Mouse (Mus musculus): ENCODE measurements around the gene Olfr544. TPM values are rescaled to one million over a fixed set of nuclear protein-coding genes. Genes with fewer than 3 reads are reported as not detected.

The Olfr544 gene
- 0.04 and 0.06 TPM in 2 replicates for polyA plus RNA-seq (2015; fragmentation: Nextera tagmentation; extraction: Ambion mirVana)

DNA sequence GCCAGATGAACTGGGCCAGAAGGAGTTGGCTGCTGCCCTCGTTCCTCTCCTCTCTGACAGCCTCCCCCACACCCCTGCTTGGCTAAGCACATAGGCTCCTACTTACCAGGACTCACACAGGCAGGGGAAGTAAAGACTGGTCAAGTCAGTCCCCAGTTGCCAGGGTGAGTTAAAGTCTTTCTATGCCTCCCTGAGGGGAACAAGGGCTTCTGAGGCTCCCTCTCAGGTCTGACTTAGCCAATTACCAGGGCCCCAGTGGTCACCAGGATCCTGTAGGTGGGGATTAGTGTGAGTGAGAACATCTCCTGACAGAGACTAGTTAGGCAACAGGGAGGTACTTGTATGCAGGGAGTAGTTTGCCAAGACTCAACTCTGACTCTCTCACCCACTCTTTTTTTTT lies at the start of gene Olfr544:
Olfr544 (minus strand) TSS at position 153 of the 400 bp plus-strand sequence.
- ATAC-seq = no peak
- no peak for DNase-seq
- Histone ChIP-seq H3K4me2 (ENCODE audit: low read depth, low read length) (no peak within 1 kb of the TSS), H3K27ac (ENCODE audit: low read depth) (no peak within 1 kb of the TSS), H3K36me3 (replicated peaks; ENCODE audit: insufficient read depth, low read length) (no peaks in the 10 kb centered on the region), H3K27me3 (ENCODE audit: insufficient read depth, low read length) (no peaks in the 10 kb centered on the region), H3K4me1 (ENCODE audit: insufficient read depth) (0 out of 2 replicates have a peak, but pooled peaks cover 5% of the 10 kb centered on the region), H3K4me3 (ENCODE audit: low read depth, low read length) (no peak within 1 kb of the TSS), H3K9ac (replicated peaks) (no peak within 1 kb of the TSS), H3K9me3 (ENCODE audit: low read length) (no peaks in the 10 kb centered on the region)
- WGBS (ENCODE audit: insufficient replicate concordance) = 43% methylated on average over 1 of the region's 1 CpGs
- no peak for TF ChIP-seq CTCF (IDR thresholded peaks at IDR 0.05; ENCODE audit: low read depth)

DNA sequence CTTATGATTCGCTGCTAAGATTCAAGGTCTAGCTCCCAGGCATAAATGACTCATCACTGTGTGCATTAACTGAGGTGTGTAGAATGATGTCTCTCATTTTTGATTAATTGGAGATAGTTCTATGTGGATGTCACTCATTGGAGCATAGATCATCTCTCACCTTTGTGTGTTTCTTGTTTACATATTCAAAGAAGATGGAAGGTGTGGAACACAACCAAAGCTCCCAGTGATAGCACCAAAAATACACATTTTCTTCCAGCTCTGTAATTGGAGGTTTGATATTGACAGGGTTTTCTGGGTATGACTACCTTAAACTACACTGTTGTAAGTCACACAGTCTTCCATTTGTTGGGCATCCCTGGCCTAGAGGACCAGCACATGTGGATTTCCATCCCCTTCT lies 46.3 kb upstream of the Olfr544 start, which contains the start of gene Olfr547:
Olfr547 (plus strand) TSS at position 301 of the 400 bp plus-strand sequence.
- Histone ChIP-seq H3K9ac (replicated peaks) (no peak within 1 kb of the TSS), H3K4me2 (ENCODE audit: low read depth, low read length) (no peak within 1 kb of the TSS), H3K4me1 (ENCODE audit: insufficient read depth) (no peaks in the 10 kb centered on the region), H3K9me3 (ENCODE audit: low read length) (no peaks in the 10 kb centered on the region), H3K4me3 (ENCODE audit: low read depth, low read length) (no peak within 1 kb of the TSS), H3K36me3 (replicated peaks; ENCODE audit: insufficient read depth, low read length) (no peaks in the 10 kb centered on the region), H3K27ac (ENCODE audit: low read depth) (no peak within 1 kb of the TSS), H3K27me3 (ENCODE audit: insufficient read depth, low read length) (no peaks in the 10 kb centered on the region)
- TF ChIP-seq CTCF (IDR thresholded peaks at IDR 0.05; ENCODE audit: low read depth) (no peak), EP300 (IDR thresholded peaks at IDR 0.05; ENCODE audit: low read depth) (no peak)
- ATAC-seq = no peak
- DNase-seq = no peak
- 74% methylated on average over 1 of the region's 1 CpGs for WGBS (ENCODE audit: insufficient replicate concordance)

DNA sequence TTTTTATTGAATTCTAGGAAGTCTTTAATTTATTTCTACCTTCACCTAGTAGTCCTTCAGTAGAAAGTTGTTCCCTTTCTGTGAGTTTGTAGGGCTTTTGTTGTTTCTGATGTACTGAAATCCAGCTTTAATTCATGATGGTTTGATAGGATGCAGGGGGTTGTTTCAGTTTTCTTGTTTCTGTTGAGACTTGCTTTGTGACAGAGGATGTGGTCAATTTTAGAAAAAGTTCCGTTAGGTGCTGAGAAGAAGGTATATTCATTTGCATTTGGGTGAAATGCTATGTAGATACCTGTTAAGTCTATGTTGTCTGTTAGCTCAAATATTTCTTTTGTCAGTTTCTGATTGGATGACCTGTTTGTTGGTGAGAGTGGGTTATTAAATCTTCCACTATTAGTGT lies 40.9 kb upstream of the Olfr544 start:
- H3K36me3 ChIP-seq (replicated peaks; ENCODE audit: insufficient read depth, low read length) = no peaks in the 10 kb centered on the region
- no peaks in the 10 kb centered on the region for H3K9me3 ChIP-seq (ENCODE audit: low read length)
- DNase-seq (no peak), ATAC-seq (no peak)
- TF ChIP-seq CTCF (IDR thresholded peaks at IDR 0.05; ENCODE audit: low read depth) (no peak), EP300 (IDR thresholded peaks at IDR 0.05; ENCODE audit: low read depth) (no peak)
- H3K27me3 ChIP-seq (ENCODE audit: insufficient read depth, low read length) = no peaks in the 10 kb centered on the region
- H3K9ac ChIP-seq (replicated peaks) = no peak overlapping the region
- H3K4me3 ChIP-seq (ENCODE audit: low read depth, low read length) = no peak overlapping the region
- H3K27ac ChIP-seq (ENCODE audit: low read depth) = no peak overlapping the region
- 62% methylated on average over 1 of the region's 1 CpGs for WGBS (ENCODE audit: insufficient replicate concordance)
- H3K4me1 ChIP-seq (ENCODE audit: insufficient read depth) = no peaks in the 10 kb centered on the region
- no peak overlapping the region for H3K4me2 ChIP-seq (ENCODE audit: low read depth, low read length)

DNA sequence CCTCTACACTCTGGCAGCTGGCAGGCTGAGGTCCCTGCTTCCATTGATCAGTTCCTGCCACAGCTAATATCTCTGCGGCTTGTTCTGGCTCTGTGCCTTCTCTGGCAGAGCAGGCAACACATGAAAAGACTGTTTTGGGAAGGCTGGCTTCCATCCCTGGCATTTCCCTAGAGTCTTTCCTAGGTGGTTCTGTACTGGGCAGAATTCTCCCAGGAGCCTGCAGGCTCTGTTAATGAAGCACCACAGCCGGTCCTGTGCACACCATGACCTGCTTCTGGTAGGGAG lies 28.9 kb upstream of the Olfr544 start:
- H3K4me3 ChIP-seq (ENCODE audit: low read depth, low read length) = no peak overlapping the region
- H3K36me3 ChIP-seq (replicated peaks; ENCODE audit: insufficient read depth, low read length) = no peaks in the 10 kb centered on the region
- 70% methylated on average over 2 of the region's 2 CpGs for WGBS (ENCODE audit: insufficient replicate concordance)
- no peak for DNase-seq
- no peak overlapping the region for H3K9ac ChIP-seq (replicated peaks)
- H3K4me2 ChIP-seq (ENCODE audit: low read depth, low read length) = no peak overlapping the region
- no peaks in the 10 kb centered on the region for H3K9me3 ChIP-seq (ENCODE audit: low read length)
- 0 out of 2 replicates have a peak, but pooled peaks cover 5% of the 10 kb centered on the region for H3K27me3 ChIP-seq (ENCODE audit: insufficient read depth, low read length)
- no peak for ATAC-seq
- no peaks in the 10 kb centered on the region for H3K4me1 ChIP-seq (ENCODE audit: insufficient read depth)
- no peak for TF ChIP-seq EP300 (IDR thresholded peaks at IDR 0.05; ENCODE audit: low read depth)
- TF ChIP-seq CTCF (IDR thresholded peaks at IDR 0.05; ENCODE audit: low read depth) = no peak
- H3K27ac ChIP-seq (ENCODE audit: low read depth) = no peak overlapping the region

DNA sequence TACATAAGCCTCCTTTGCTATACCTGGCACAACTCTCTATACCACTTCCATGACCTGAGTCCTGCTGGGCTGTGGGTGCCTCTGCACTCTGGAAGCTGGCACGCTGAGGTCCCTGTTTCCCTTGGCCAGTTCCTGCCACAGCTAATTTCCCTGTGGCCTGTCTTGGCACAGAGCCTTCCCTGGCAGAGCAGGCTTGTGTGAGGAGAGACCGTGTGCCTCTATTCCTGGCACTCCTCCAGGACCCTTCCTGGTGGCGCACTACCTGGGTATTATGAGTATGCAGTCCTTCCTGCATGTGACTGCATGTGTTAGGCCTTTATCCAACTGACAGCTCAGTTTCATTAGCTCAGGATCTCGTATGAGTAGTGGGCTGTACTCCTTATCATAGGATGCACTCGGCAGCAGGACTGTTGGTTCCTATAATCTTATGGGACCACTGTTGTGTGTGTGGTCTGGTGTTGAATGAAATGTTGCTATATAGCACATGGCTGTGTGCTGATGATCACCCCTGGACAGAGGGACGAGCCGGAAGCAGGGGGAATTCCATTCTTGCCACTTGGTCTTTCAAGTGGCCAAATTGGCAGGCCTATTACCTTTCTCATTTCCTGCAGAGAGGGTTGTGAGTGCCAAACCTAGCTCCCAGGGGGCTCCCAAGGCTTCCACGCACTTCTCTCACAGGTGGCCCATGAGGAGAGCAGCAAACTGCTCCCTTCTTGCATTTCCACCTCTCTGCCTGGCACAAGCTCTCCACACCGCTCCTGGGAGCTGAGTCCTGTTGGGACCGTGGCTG lies 28.3 kb upstream of the Olfr544 start:
- WGBS (ENCODE audit: insufficient replicate concordance) = 60% methylated on average over 10 of the region's 10 CpGs
- Histone ChIP-seq H3K9me3 (ENCODE audit: low read length) (no peaks in the 10 kb centered on the region), H3K27me3 (ENCODE audit: insufficient read depth, low read length) (0 out of 2 replicates have a peak, but pooled peaks cover 5% of the 10 kb centered on the region), H3K27ac (ENCODE audit: low read depth) (no peak overlapping the region), H3K9ac (replicated peaks) (no peak overlapping the region), H3K36me3 (replicated peaks; ENCODE audit: insufficient read depth, low read length) (no peaks in the 10 kb centered on the region), H3K4me1 (ENCODE audit: insufficient read depth) (no peaks in the 10 kb centered on the region), H3K4me3 (ENCODE audit: low read depth, low read length) (no peak overlapping the region), H3K4me2 (ENCODE audit: low read depth, low read length) (no peak overlapping the region)
- TF ChIP-seq CTCF (IDR thresholded peaks at IDR 0.05; ENCODE audit: low read depth) = no peak
- ATAC-seq (no peak), DNase-seq (no peak)

DNA sequence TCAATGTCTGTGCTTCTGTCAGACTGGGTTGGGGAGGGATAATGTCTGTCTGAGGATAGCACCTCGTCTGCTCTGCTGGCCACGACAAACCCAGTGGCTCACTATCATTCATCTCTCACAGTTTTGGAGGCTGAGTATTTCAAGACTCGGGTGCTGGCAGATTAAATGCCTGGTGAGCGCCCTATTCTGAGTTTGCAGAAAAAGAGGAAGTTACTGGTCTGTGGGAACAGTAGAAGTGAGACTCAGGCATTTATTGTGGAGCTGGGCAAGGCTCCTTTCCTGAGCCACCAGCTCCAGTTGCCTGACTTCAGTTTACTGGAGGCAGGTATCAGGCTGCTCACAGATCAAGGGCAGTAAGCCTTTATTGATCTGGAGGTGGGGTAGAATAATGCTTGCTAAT lies 26.0 kb upstream of the Olfr544 start:
- no peak overlapping the region for H3K9ac ChIP-seq (replicated peaks)
- no peak overlapping the region for H3K4me2 ChIP-seq (ENCODE audit: low read depth, low read length)
- no peak for TF ChIP-seq EP300 (IDR thresholded peaks at IDR 0.05; ENCODE audit: low read depth)
- TF ChIP-seq CTCF (IDR thresholded peaks at IDR 0.05; ENCODE audit: low read depth) = no peak
- ATAC-seq (no peak), DNase-seq (no peak)
- H3K9me3 ChIP-seq (ENCODE audit: low read length) = no peaks in the 10 kb centered on the region
- H3K4me1 ChIP-seq (ENCODE audit: insufficient read depth) = no peaks in the 10 kb centered on the region
- H3K36me3 ChIP-seq (replicated peaks; ENCODE audit: insufficient read depth, low read length) = no peaks in the 10 kb centered on the region
- WGBS (ENCODE audit: insufficient replicate concordance) = 26% methylated on average over 4 of the region's 4 CpGs
- H3K27me3 ChIP-seq (ENCODE audit: insufficient read depth, low read length) = 0 out of 2 replicates have a peak, but pooled peaks cover 5% of the 10 kb centered on the region
- no peak overlapping the region for H3K27ac ChIP-seq (ENCODE audit: low read depth)
- no peak overlapping the region for H3K4me3 ChIP-seq (ENCODE audit: low read depth, low read length)

All from liver, postnatal 0 days (tissue).